Mouse (Mus musculus) midbrain, embryonic 12.5 days (tissue): ENCODE results near the gene Supt5. TPM values are rescaled to one million over a fixed set of nuclear protein-coding genes. Genes with fewer than 3 reads are reported as not detected.

Source experiments
- polyA plus RNA-seq: library from polyadenylated mRNA; unstranded; fragments of >200 nt; fragmentation: Nextera tagmentation; extraction: Ambion mirVana; gene quantifications from 2 replicates; pipeline ENCODE4 v1.2.1, GENCODE M21; 2016

Supt5 gene
- polyA plus RNA-seq, 1 experiment from 2014 or later = 105 TPM

Other genes starting within 250 kb of the Supt5 start
- gene 9530053A07Rik, start 209.3 kb downstream of the Supt5 start, polyA plus RNA-seq = 0.10 and 0.13 TPM in 2 replicates
- gene Fbl, start 169.0 kb downstream of the Supt5 start, polyA plus RNA-seq = 134 TPM in 2 replicates
- gene Dyrk1b, start 159.3 kb downstream of the Supt5 start, polyA plus RNA-seq = 21.5 and 22.8 TPM in 2 replicates
- gene Eid2, start 70.9 kb downstream of the Supt5 start, polyA plus RNA-seq = 5.7 and 7.3 TPM in 2 replicates
- 25.2 and 27.4 TPM in 2 replicates for gene Eid2b, start 61.0 kb downstream of the Supt5 start, polyA plus RNA-seq
- gene Selenov, start 47.6 kb downstream of the Supt5 start, polyA plus RNA-seq = 0.90 and 1.6 TPM in 2 replicates
- 86.8 and 91.4 TPM in 2 replicates for gene Dll3, start 36.5 kb downstream of the Supt5 start, polyA plus RNA-seq
- 188 and 193 TPM in 2 replicates for gene Timm50, start 26.7 kb downstream of the Supt5 start, polyA plus RNA-seq
- 544 and 582 TPM in 2 replicates for gene Rps16, start 11.9 kb upstream of the Supt5 start, polyA plus RNA-seq
- gene Plekhg2, start 33.9 kb upstream of the Supt5 start, polyA plus RNA-seq = 71.6 and 78.6 TPM in 2 replicates
- 4.9 and 5.4 TPM in 2 replicates for gene Zfp36, start 41.5 kb upstream of the Supt5 start, polyA plus RNA-seq
- gene Med29, start 54.0 kb upstream of the Supt5 start, polyA plus RNA-seq = 45.3 and 46.9 TPM in 2 replicates
- gene Paf1, start 54.2 kb upstream of the Supt5 start, polyA plus RNA-seq = 83.2 and 86.0 TPM in 2 replicates
- 6.3 TPM in 2 replicates for gene Gmfg, start 98.7 kb upstream of the Supt5 start, polyA plus RNA-seq
- 9.2 and 13.9 TPM in 2 replicates for gene Lrfn1, start 113.2 kb upstream of the Supt5 start, polyA plus RNA-seq
- gene Ifnl2, start 171.7 kb upstream of the Supt5 start, polyA plus RNA-seq = not detected in 2 replicates
- gene Ifnl3, start 184.1 kb upstream of the Supt5 start, polyA plus RNA-seq = not detected in 2 replicates
- gene Sycn, start 202.1 kb upstream of the Supt5 start, polyA plus RNA-seq = not detected in 2 replicates
- not detected in 2 replicates for gene Nccrp1, start 208.5 kb upstream of the Supt5 start, polyA plus RNA-seq